Mouse (Mus musculus) right cerebral cortex, postnatal 25 days (tissue): ENCODE measurements around the gene Rasgrf2.

Experiments used
- DNase-seq: peaks from one replicate; pipeline ENCODE4 v3.0.0; 2022

The Rasgrf2 gene

GRCm38 (mm10) chr13:91880256-91880655, 251.2 kb downstream of the Rasgrf2 start:
- no peak for DNase-seq

GRCm38 (mm10) chr13:91877996-91878395, 253.5 kb downstream of the Rasgrf2 start:
- DNase-seq: no peak

- DNase-seq: no peak
Measured at GRCm38 (mm10) chr13:91877350-91877749, 254.1 kb downstream of the Rasgrf2 start.

GRCm38 (mm10) chr13:91876741-91877349, 254.6 kb downstream of the Rasgrf2 start, which contains the start of gene Ckmt2:
TSS of gene Ckmt2 (minus strand) at chr13:91876885.
- no peak for DNase-seq

GRCm38 (mm10) chr13:91875581-91875980, 255.9 kb downstream of the Rasgrf2 start:
- no peak for DNase-seq

GRCm38 (mm10) chr13:91874565-91874964, 256.9 kb downstream of the Rasgrf2 start:
- peak; percentile 36 for DNase-seq

- no peak for DNase-seq
Measured at GRCm38 (mm10) chr13:91873734-91874329, 257.6 kb downstream of the Rasgrf2 start.

GRCm38 (mm10) chr13:91868577-91868976, 262.9 kb downstream of the Rasgrf2 start:
- DNase-seq: no peak

- DNase-seq: no peak
Measured at GRCm38 (mm10) chr13:91858835-91859234, 272.6 kb downstream of the Rasgrf2 start.

GRCm38 (mm10) chr13:91857427-91857826, 274.0 kb downstream of the Rasgrf2 start:
- DNase-seq: no peak

GRCm38 (mm10) chr13:91854412-91854811, 277.0 kb downstream of the Rasgrf2 start:
- no peak for DNase-seq
